Mouse (Mus musculus): Measurements from ENCODE around the gene Cpeb2. TPM values are rescaled to one million over a fixed set of nuclear protein-coding genes. Genes with fewer than 3 reads are reported as not detected.

The Cpeb2 gene
- polyA plus RNA-seq (2015; fragmentation: Nextera tagmentation; extraction: Ambion mirVana): 1.2 and 1.4 TPM in 2 replicates

GRCm38 (mm10) chr5:43232480-43233315 lies at the start of gene Cpeb2:
Gene Cpeb2 (plus strand): TSS chr5:43233170.
- Histone ChIP-seq H3K9ac (ENCODE audit: low read depth, low read length) (peak within 1 kb of the TSS; percentile 78), H3K9me3 (replicated peaks; ENCODE audit: control insufficient read depth, low read length) (no peaks in the 10 kb centered on the region), H3K4me1 (ENCODE audit: control insufficient read depth, low read depth, low read length) (no peaks in the 10 kb centered on the region; the same call in 1 of the 2 replicates), H3K27me3 (ENCODE audit: control insufficient read depth, insufficient read depth, low read depth, low read length) (peaks cover 42% of the 10 kb centered on the region), H3K36me3 (ENCODE audit: control insufficient read depth, insufficient read depth) (no peaks in the 10 kb centered on the region), H3K4me2 (ENCODE audit: low read depth, low read length) (peak within 1 kb of the TSS; percentile 86), H3K27ac (ENCODE audit: low read length) (peak within 1 kb of the TSS; percentile 94), H3K4me3 (ENCODE audit: low read depth, low read length) (peak within 1 kb of the TSS; percentile 68)
- under 1% methylated on average over 51 of the region's 89 CpGs for WGBS (ENCODE audit: insufficient replicate concordance)
- ATAC-seq (ENCODE audit: low read depth): peak; percentile 83

GRCm38 (mm10) chr5:43183556-43183955 lies 49.4 kb upstream of the Cpeb2 start:
- Histone ChIP-seq H3K36me3 (ENCODE audit: control insufficient read depth, insufficient read depth) (no peaks in the 10 kb centered on the region), H3K9ac (ENCODE audit: low read depth, low read length) (no peak overlapping the region), H3K27me3 (ENCODE audit: control insufficient read depth, insufficient read depth, low read depth, low read length) (no peaks in the 10 kb centered on the region), H3K4me3 (ENCODE audit: low read depth, low read length) (no peak overlapping the region), H3K4me1 (ENCODE audit: control insufficient read depth, low read depth, low read length) (no peaks in the 10 kb centered on the region), H3K27ac (ENCODE audit: low read length) (no peak overlapping the region), H3K4me2 (ENCODE audit: low read depth, low read length) (no peak overlapping the region), H3K9me3 (replicated peaks; ENCODE audit: control insufficient read depth, low read length) (no peaks in the 10 kb centered on the region)
- no peak for ATAC-seq (ENCODE audit: low read depth)

- H3K27ac ChIP-seq (ENCODE audit: low read length): no peak overlapping the region
- no peak for ATAC-seq (ENCODE audit: low read depth)
- H3K27me3 ChIP-seq (ENCODE audit: control insufficient read depth, insufficient read depth, low read depth, low read length): no peaks in the 10 kb centered on the region
- WGBS (ENCODE audit: insufficient replicate concordance): 56% methylated on average over 3 of the region's 3 CpGs
- no peak overlapping the region for H3K4me3 ChIP-seq (ENCODE audit: low read depth, low read length)
- no peak overlapping the region for H3K4me2 ChIP-seq (ENCODE audit: low read depth, low read length)
- H3K36me3 ChIP-seq (ENCODE audit: control insufficient read depth, insufficient read depth): no peaks in the 10 kb centered on the region
- no peak overlapping the region for H3K9ac ChIP-seq (ENCODE audit: low read depth, low read length)
- H3K4me1 ChIP-seq (ENCODE audit: control insufficient read depth, low read depth, low read length): no peaks in the 10 kb centered on the region
- H3K9me3 ChIP-seq (replicated peaks; ENCODE audit: control insufficient read depth, low read length): no peaks in the 10 kb centered on the region
These were observed 48.1 kb upstream of the Cpeb2 start for GRCm38 (mm10) chr5:43184834-43185233.

GRCm38 (mm10) chr5:43185478-43185877 lies 47.5 kb upstream of the Cpeb2 start:
- Histone ChIP-seq H3K4me2 (ENCODE audit: low read depth, low read length) (no peak overlapping the region), H3K27me3 (ENCODE audit: control insufficient read depth, insufficient read depth, low read depth, low read length) (no peaks in the 10 kb centered on the region), H3K4me1 (ENCODE audit: control insufficient read depth, low read depth, low read length) (no peaks in the 10 kb centered on the region), H3K4me3 (ENCODE audit: low read depth, low read length) (no peak overlapping the region), H3K9me3 (replicated peaks; ENCODE audit: control insufficient read depth, low read length) (no peaks in the 10 kb centered on the region), H3K27ac (ENCODE audit: low read length) (no peak overlapping the region), H3K36me3 (ENCODE audit: control insufficient read depth, insufficient read depth) (no peaks in the 10 kb centered on the region), H3K9ac (ENCODE audit: low read depth, low read length) (no peak overlapping the region)
- WGBS (ENCODE audit: insufficient replicate concordance): 45% methylated on average over 3 of the region's 3 CpGs
- ATAC-seq (ENCODE audit: low read depth): no peak

- Histone ChIP-seq H3K36me3 (ENCODE audit: control insufficient read depth, insufficient read depth) (no peaks in the 10 kb centered on the region), H3K9ac (ENCODE audit: low read depth, low read length) (no peak overlapping the region), H3K4me2 (ENCODE audit: low read depth, low read length) (no peak overlapping the region), H3K9me3 (replicated peaks; ENCODE audit: control insufficient read depth, low read length) (no peaks in the 10 kb centered on the region), H3K4me1 (ENCODE audit: control insufficient read depth, low read depth, low read length) (no peaks in the 10 kb centered on the region), H3K4me3 (ENCODE audit: low read depth, low read length) (no peak overlapping the region), H3K27me3 (ENCODE audit: control insufficient read depth, insufficient read depth, low read depth, low read length) (no peaks in the 10 kb centered on the region), H3K27ac (ENCODE audit: low read length) (no peak overlapping the region)
- ATAC-seq (ENCODE audit: low read depth): no peak
- WGBS (ENCODE audit: insufficient replicate concordance): 54% methylated on average over 4 of the region's 4 CpGs
These were observed 32.3 kb upstream of the Cpeb2 start for GRCm38 (mm10) chr5:43200686-43201085.

- no peak overlapping the region for H3K4me2 ChIP-seq (ENCODE audit: low read depth, low read length)
- 31% methylated on average over 6 of the region's 6 CpGs for WGBS (ENCODE audit: insufficient replicate concordance)
These were observed 26.4 kb upstream of the Cpeb2 start for GRCm38 (mm10) chr5:43206495-43207053.

GRCm38 (mm10) chr5:43217468-43217867 lies 15.5 kb upstream of the Cpeb2 start:
- Histone ChIP-seq H3K27ac (ENCODE audit: low read length) (peak overlapping the region; percentile 65), H3K27me3 (ENCODE audit: control insufficient read depth, insufficient read depth, low read depth, low read length) (no peaks in the 10 kb centered on the region), H3K4me1 (ENCODE audit: control insufficient read depth, low read depth, low read length) (peaks cover 2% of the 10 kb centered on the region; the same call in 1 of the 2 replicates), H3K4me3 (ENCODE audit: low read depth, low read length) (no peak overlapping the region), H3K9me3 (replicated peaks; ENCODE audit: control insufficient read depth, low read length) (no peaks in the 10 kb centered on the region), H3K36me3 (ENCODE audit: control insufficient read depth, insufficient read depth) (no peaks in the 10 kb centered on the region), H3K9ac (ENCODE audit: low read depth, low read length) (no peak overlapping the region), H3K4me2 (ENCODE audit: low read depth, low read length) (no peak overlapping the region)
- ATAC-seq (ENCODE audit: low read depth): peak; percentile 86
- WGBS (ENCODE audit: insufficient replicate concordance): 37% methylated on average over 4 of the region's 4 CpGs

More at GRCm38 (mm10) chr5:43206495-43207053, 26.4 kb upstream of the Cpeb2 start:
- ATAC-seq (ENCODE audit: low read depth): no peak
- Histone ChIP-seq H3K4me1 (ENCODE audit: control insufficient read depth, low read depth, low read length) (no peaks in the 10 kb centered on the region), H3K36me3 (ENCODE audit: control insufficient read depth, insufficient read depth) (no peaks in the 10 kb centered on the region), H3K27me3 (ENCODE audit: control insufficient read depth, insufficient read depth, low read depth, low read length) (no peaks in the 10 kb centered on the region), H3K9me3 (replicated peaks; ENCODE audit: control insufficient read depth, low read length) (no peaks in the 10 kb centered on the region), H3K4me3 (ENCODE audit: low read depth, low read length) (no peak overlapping the region), H3K9ac (ENCODE audit: low read depth, low read length) (no peak overlapping the region), H3K27ac (ENCODE audit: low read length) (no peak overlapping the region)

GRCm38 (mm10) chr5:43217987-43218846 lies 14.8 kb upstream of the Cpeb2 start:
- Histone ChIP-seq H3K36me3 (ENCODE audit: control insufficient read depth, insufficient read depth) (no peaks in the 10 kb centered on the region), H3K4me3 (ENCODE audit: low read depth, low read length) (no peak overlapping the region), H3K9me3 (replicated peaks; ENCODE audit: control insufficient read depth, low read length) (no peaks in the 10 kb centered on the region), H3K4me1 (ENCODE audit: control insufficient read depth, low read depth, low read length) (peaks cover 2% of the 10 kb centered on the region; the same call in 1 of the 2 replicates), H3K9ac (ENCODE audit: low read depth, low read length) (no peak overlapping the region), H3K27ac (ENCODE audit: low read length) (peak overlapping the region; percentile 65), H3K27me3 (ENCODE audit: control insufficient read depth, insufficient read depth, low read depth, low read length) (no peaks in the 10 kb centered on the region), H3K4me2 (ENCODE audit: low read depth, low read length) (no peak overlapping the region)
- 44% methylated on average over 10 of the region's 10 CpGs for WGBS (ENCODE audit: insufficient replicate concordance)
- no peak for ATAC-seq (ENCODE audit: low read depth)
